Mouse (Mus musculus) cortical plate, adult 2 months (tissue): Measurements from ENCODE around the gene Fbxl3.

Experiments
- CTCF ChIP-seq: fragments of 200-500 bp; IDR thresholded peaks from 2 replicates; pipeline ENCODE4 v1.5.1; 2011; ENCODE audit warnings: mild to moderate bottlenecking, control low read depth, low read length; ENCODE audit not compliant: insufficient read depth; ENCODE audit errors: extremely low read depth
- POLR2A ChIP-seq: fragments of 200-500 bp; IDR thresholded peaks from 2 replicates; pipeline ENCODE4 v1.6.1; 2011; ENCODE audit warnings: mild to moderate bottlenecking, low read length, control low read depth; ENCODE audit not compliant: insufficient read depth; ENCODE audit errors: extremely low read depth

GRCm38 (mm10) chr14:103058998-103059397, 40.4 kb downstream of the Fbxl3 start:
- no peak for TF ChIP-seq POLR2A
- no peak for TF ChIP-seq CTCF
